Mouse (Mus musculus): ENCODE measurements around the gene Hnf1a.

DNA sequence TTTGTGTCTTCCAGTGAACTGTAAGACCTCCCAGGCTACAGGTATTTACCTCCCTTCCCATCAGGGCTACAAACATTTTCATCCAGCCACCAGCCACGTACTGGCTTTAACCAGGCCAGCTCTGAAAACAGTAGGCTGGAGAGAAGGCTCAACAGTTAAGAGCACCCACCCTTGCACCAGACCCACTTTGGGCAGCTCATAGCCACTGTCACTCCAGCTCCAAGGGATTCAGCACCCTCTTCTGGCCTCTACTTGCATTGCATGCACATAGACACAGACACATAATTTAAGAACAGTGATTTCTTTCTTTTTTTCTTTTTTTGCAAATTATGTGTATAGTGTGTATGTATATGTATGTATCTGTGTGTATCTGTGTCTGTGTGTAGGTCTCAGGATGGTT, 68.5 kb downstream of the Hnf1a start:
- TF ChIP-seq CTCF (IDR thresholded peaks at IDR 0.05; ENCODE audit: insufficient read depth, low read length) (peak; percentile 83), POLR2A (IDR thresholded peaks at IDR 0.05; ENCODE audit: borderline replicate concordance, extremely low read depth, low read depth, low read length) (no peak)

Measured in lung, adult 2 months (tissue).